Mouse (Mus musculus) naive thymus-derived CD4-positive, alpha-beta T cell, adult 5 months (primary cell): ENCODE data around the gene Itgax. TPM values are rescaled to one million over a fixed set of nuclear protein-coding genes. Genes with fewer than 3 reads are reported as not detected.

Experiments used
- polyA plus RNA-seq: library from polyadenylated mRNA; unstranded; fragments of 100-300 nt; shearing (Covaris generic); gene quantifications from one replicate; pipeline ENCODE4 v1.2.1, GENCODE M21; 2017

Itgax gene
- not detected for polyA plus RNA-seq

GRCm38 (mm10) chr7:128128741-128129720 is at the start of gene Itgax:
Gene Itgax, plus strand, starts transcription at chr7:128129547.

GRCm38 (mm10) chr7:128154076-128154475 is 24.7 kb downstream of the Itgax start, which contains the start of gene Itgad:
Gene Itgad, plus strand, starts transcription at chr7:128154376.

Other genes with a start within 250 kb of the Itgax start
- gene Prss53, start 238.6 kb upstream of the Itgax start, polyA plus RNA-seq = 0.73 TPM
- gene Gm21974, start 234.1 kb upstream of the Itgax start, polyA plus RNA-seq = not detected
- 33.6 TPM for gene Vkorc1, start 233.9 kb upstream of the Itgax start, polyA plus RNA-seq
- gene Bckdk, start 225.5 kb upstream of the Itgax start, polyA plus RNA-seq = 37.3 TPM
- gene Kat8, start 217.0 kb upstream of the Itgax start, polyA plus RNA-seq = 39.5 TPM
- gene Prss8, start 199.4 kb upstream of the Itgax start, polyA plus RNA-seq = not detected
- gene Prss36, start 182.8 kb upstream of the Itgax start, polyA plus RNA-seq = 1.7 TPM
- gene Fus, start 162.1 kb upstream of the Itgax start, polyA plus RNA-seq = 242 TPM
- gene Pycard, start 135.7 kb upstream of the Itgax start, polyA plus RNA-seq = 94.8 TPM
- not detected for gene Trim72, start 125.6 kb upstream of the Itgax start, polyA plus RNA-seq
- gene Itgam, start 66.9 kb upstream of the Itgax start, polyA plus RNA-seq = 2.0 TPM
- not detected for gene Gm49368, start 66.9 kb upstream of the Itgax start, polyA plus RNA-seq
- gene Itgad, start 24.8 kb downstream of the Itgax start, polyA plus RNA-seq = 0.20 TPM
- not detected for gene Cox6a2, start 76.8 kb downstream of the Itgax start, polyA plus RNA-seq
- 20.8 TPM for gene Armc5, start 107.8 kb downstream of the Itgax start, polyA plus RNA-seq
- 0.82 TPM for gene 9130023H24Rik, start 108.5 kb downstream of the Itgax start, polyA plus RNA-seq
- 0.70 TPM for gene Tgfb1i1, start 117.3 kb downstream of the Itgax start, polyA plus RNA-seq
- gene Slc5a2, start 136.1 kb downstream of the Itgax start, polyA plus RNA-seq = not detected
- gene BC017158, start 168.6 kb downstream of the Itgax start, polyA plus RNA-seq = 21.2 TPM